Mouse (Mus musculus): Measurements from ENCODE around the gene Fbxw9. TPM values are rescaled to one million over a fixed set of nuclear protein-coding genes. Genes with fewer than 3 reads are reported as not detected.

Gene Fbxw9
- polyA plus RNA-seq, 1 experiment from 2014 or later, result 21.0 TPM

GRCm38 (mm10) chr8:85025098-85025932, 34.5 kb upstream of the Fbxw9 start, which contains the start of gene Asna1:
Gene Asna1 (minus strand): TSS chr8:85025281.
- peak; percentile 85 for ATAC-seq (ENCODE audit: insufficient number of reproducible peaks, low FRiP score, low TSS enrichment, low read depth)
- peaks cover 17% of the 10 kb centered on the region for H3K36me3 ChIP-seq (ENCODE audit: control insufficient read depth, insufficient read depth, low read length)

DNA sequence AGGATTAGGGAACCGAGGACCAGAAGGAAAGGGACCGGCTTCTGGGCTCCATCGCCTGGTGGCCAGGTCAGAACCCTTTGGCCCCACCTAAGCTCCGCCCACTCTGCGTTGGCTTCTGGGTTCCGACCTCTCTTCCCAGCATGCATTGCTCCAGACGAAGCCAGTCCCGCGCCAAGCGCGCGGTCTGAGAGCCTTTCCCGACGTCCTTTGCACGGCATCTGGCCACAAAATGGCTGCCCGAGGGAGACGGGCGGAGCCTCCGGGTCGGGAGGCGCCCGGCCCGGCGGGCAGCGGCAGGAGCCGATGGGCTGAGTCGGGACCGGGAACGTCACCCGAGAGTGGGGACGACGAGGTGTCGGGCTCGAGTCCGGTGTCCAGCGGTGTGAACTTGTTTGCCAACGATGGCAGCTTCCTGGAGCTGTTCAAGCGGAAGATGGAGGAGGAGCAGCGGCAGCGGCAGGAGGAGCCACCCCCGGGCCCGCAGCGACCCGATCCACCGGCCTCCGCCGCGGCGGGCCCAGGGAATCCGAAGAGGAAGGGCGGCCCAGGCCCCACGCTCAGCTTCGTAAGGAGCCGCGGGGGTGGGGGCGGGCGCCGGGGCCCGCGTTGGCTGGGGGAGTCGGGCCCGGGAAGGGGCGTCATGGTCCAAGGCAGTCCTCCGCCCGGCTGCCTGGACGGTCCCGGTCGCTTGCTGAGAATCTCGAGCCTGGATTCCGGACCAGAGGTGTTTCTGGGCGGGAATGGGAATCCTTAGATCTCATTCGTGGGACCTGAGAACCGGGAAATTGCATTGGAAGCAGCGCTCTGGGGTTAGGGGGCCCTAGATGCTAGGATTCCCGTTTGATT, 33.0 kb upstream of the Fbxw9 start, which contains the start of gene Trir:
Gene Trir, plus strand, starts transcription at position 154 of the 846 bp plus-strand sequence.
- ATAC-seq (ENCODE audit: insufficient number of reproducible peaks, low FRiP score, low TSS enrichment, low read depth) (peak; percentile 86), DNase-seq (ENCODE audit: low spot score) (peak; percentile 96)
- no peaks in the 10 kb centered on the region for H3K27me3 ChIP-seq (ENCODE audit: control insufficient read depth, insufficient read depth, low read length)
- H3K9me3 ChIP-seq (ENCODE audit: control insufficient read depth, low read length), result no peaks in the 10 kb centered on the region
- H3K4me2 ChIP-seq (ENCODE audit: low read depth, severe bottlenecking), result peak within 1 kb of the TSS; percentile 81
- peak within 1 kb of the TSS; percentile 99 for H3K4me3 ChIP-seq (ENCODE audit: low read depth, low read length)
- peaks cover 11% of the 10 kb centered on the region; the same call in 1 of the 2 replicates for H3K4me1 ChIP-seq (ENCODE audit: control insufficient read depth, insufficient read depth, low read length)
- H3K36me3 ChIP-seq (ENCODE audit: control insufficient read depth, insufficient read depth, low read length), result peaks cover 23% of the 10 kb centered on the region
- under 1% methylated on average over 75 of the region's 75 CpGs for WGBS
- peak within 1 kb of the TSS; percentile 99 for H3K9ac ChIP-seq (ENCODE audit: low read length)
- peak within 1 kb of the TSS; percentile 82 for H3K27ac ChIP-seq (replicated peaks; ENCODE audit: low read depth, low read length)

More at GRCm38 (mm10) chr8:85025098-85025932, 34.5 kb upstream of the Fbxw9 start, which contains the start of gene Asna1:
- H3K9ac ChIP-seq (ENCODE audit: low read length), result peak within 1 kb of the TSS; percentile 63
- WGBS, result 9% methylated on average over 30 of the region's 30 CpGs
- H3K9me3 ChIP-seq (ENCODE audit: control insufficient read depth, low read length), result no peaks in the 10 kb centered on the region
- no peaks in the 10 kb centered on the region for H3K27me3 ChIP-seq (ENCODE audit: control insufficient read depth, insufficient read depth, low read length)
- H3K4me2 ChIP-seq (ENCODE audit: low read depth, severe bottlenecking), result peak within 1 kb of the TSS; percentile 81
- peak within 1 kb of the TSS; percentile 73 for H3K27ac ChIP-seq (replicated peaks; ENCODE audit: low read depth, low read length)
- peak; percentile 86 for DNase-seq (ENCODE audit: low spot score)
- H3K4me3 ChIP-seq (ENCODE audit: low read depth, low read length), result peak within 1 kb of the TSS; percentile 70
- H3K4me1 ChIP-seq (ENCODE audit: control insufficient read depth, insufficient read depth, low read length), result peaks cover 11% of the 10 kb centered on the region; the same call in 1 of the 2 replicates

GRCm38 (mm10) chr8:85027516-85027855, 32.4 kb upstream of the Fbxw9 start:
- no peak for DNase-seq (ENCODE audit: low spot score)

DNA sequence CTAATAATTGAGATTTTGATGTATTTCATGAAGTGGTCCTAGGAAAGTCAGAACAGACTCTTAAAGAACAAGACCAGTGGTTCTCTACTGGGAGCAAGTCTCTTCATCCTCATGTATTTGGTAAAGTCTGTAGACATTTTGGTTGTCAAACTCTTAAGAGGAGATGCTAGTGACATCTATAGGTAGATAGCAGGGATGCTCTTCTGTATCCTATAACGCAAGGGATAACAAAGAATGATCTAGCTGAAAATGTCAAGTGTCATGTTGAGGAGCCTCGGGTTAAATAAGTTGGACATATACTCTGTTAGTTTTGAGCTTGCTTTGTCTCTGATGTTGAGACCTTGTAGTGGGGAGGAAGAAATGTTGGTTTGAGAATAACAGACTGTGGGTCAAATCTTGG, 31.9 kb upstream of the Fbxw9 start:
- Histone ChIP-seq H3K27ac (replicated peaks; ENCODE audit: low read depth, low read length) (no peak overlapping the region), H3K27me3 (ENCODE audit: control insufficient read depth, insufficient read depth, low read length) (no peaks in the 10 kb centered on the region), H3K9ac (ENCODE audit: low read length) (peak overlapping the region; percentile 34), H3K4me3 (ENCODE audit: low read depth, low read length) (peak overlapping the region; percentile 99), H3K36me3 (ENCODE audit: control insufficient read depth, insufficient read depth, low read length) (peaks cover 22% of the 10 kb centered on the region), H3K4me1 (ENCODE audit: control insufficient read depth, insufficient read depth, low read length) (peaks cover 11% of the 10 kb centered on the region; the same call in 1 of the 2 replicates), H3K9me3 (ENCODE audit: control insufficient read depth, low read length) (no peaks in the 10 kb centered on the region), H3K4me2 (ENCODE audit: low read depth, severe bottlenecking) (peak overlapping the region; percentile 58)
- ATAC-seq (ENCODE audit: insufficient number of reproducible peaks, low FRiP score, low TSS enrichment, low read depth), result no peak
- DNase-seq (ENCODE audit: low spot score), result no peak
- WGBS, result 42% methylated on average over 2 of the region's 2 CpGs

More at GRCm38 (mm10) chr8:85027516-85027855, 32.4 kb upstream of the Fbxw9 start:
- H3K27me3 ChIP-seq (ENCODE audit: control insufficient read depth, insufficient read depth, low read length), result no peaks in the 10 kb centered on the region
- 1% methylated on average over 13 of the region's 13 CpGs for WGBS
- peak overlapping the region; percentile 99 for H3K9ac ChIP-seq (ENCODE audit: low read length)
- ATAC-seq (ENCODE audit: insufficient number of reproducible peaks, low FRiP score, low TSS enrichment, low read depth), result no peak
- no peaks in the 10 kb centered on the region for H3K9me3 ChIP-seq (ENCODE audit: control insufficient read depth, low read length)
- peaks cover 11% of the 10 kb centered on the region; the same call in 1 of the 2 replicates for H3K4me1 ChIP-seq (ENCODE audit: control insufficient read depth, insufficient read depth, low read length)
- H3K4me3 ChIP-seq (ENCODE audit: low read depth, low read length), result peak overlapping the region; percentile 99
- H3K36me3 ChIP-seq (ENCODE audit: control insufficient read depth, insufficient read depth, low read length), result peaks cover 22% of the 10 kb centered on the region
- peak overlapping the region; percentile 58 for H3K4me2 ChIP-seq (ENCODE audit: low read depth, severe bottlenecking)
- H3K27ac ChIP-seq (replicated peaks; ENCODE audit: low read depth, low read length), result peak overlapping the region; percentile 82; the same call in 1 of the 2 replicates

DNA sequence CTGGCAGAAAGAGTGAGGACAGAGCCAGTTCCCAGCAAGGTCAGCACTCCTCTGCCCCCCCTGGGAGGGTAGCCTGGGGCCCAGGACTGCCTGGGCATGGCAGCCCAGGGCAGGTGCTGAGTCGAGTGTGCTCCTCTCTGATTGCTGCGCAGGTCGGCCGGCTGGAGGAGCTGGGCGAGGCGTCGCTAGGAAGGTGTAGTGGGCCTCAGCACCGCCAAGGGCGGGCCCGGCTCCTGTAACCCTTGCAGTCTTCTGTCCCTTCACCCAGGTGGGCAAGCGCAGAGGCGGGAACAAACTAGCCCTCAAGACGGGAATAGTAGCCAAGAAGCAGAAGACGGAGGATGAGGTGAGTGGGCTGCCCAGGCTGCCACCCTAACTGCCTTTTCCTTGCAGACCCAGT, 30.6 kb upstream of the Fbxw9 start:
- no peak for DNase-seq (ENCODE audit: low spot score)
- 93% methylated on average over 14 of the region's 14 CpGs for WGBS
- peaks cover 19% of the 10 kb centered on the region for H3K36me3 ChIP-seq (ENCODE audit: control insufficient read depth, insufficient read depth, low read length)
- no peak overlapping the region for H3K9ac ChIP-seq (ENCODE audit: low read length)
- H3K9me3 ChIP-seq (ENCODE audit: control insufficient read depth, low read length), result no peaks in the 10 kb centered on the region
- no peak overlapping the region for H3K4me3 ChIP-seq (ENCODE audit: low read depth, low read length)
- H3K27ac ChIP-seq (replicated peaks; ENCODE audit: low read depth, low read length), result no peak overlapping the region
- no peaks in the 10 kb centered on the region for H3K27me3 ChIP-seq (ENCODE audit: control insufficient read depth, insufficient read depth, low read length)
- H3K4me2 ChIP-seq (ENCODE audit: low read depth, severe bottlenecking), result no peak overlapping the region; the same call in 1 of the 2 replicates
- peaks cover 9% of the 10 kb centered on the region; the same call in 1 of the 2 replicates for H3K4me1 ChIP-seq (ENCODE audit: control insufficient read depth, insufficient read depth, low read length)
- no peak for ATAC-seq (ENCODE audit: insufficient number of reproducible peaks, low FRiP score, low TSS enrichment, low read depth)

GRCm38 (mm10) chr8:85032622-85033311, 27.1 kb upstream of the Fbxw9 start:
- ATAC-seq (ENCODE audit: insufficient number of reproducible peaks, low FRiP score, low TSS enrichment, low read depth), result no peak
- no peaks in the 10 kb centered on the region for H3K9me3 ChIP-seq (ENCODE audit: control insufficient read depth, low read length)
- H3K9ac ChIP-seq (ENCODE audit: low read length), result no peak overlapping the region
- H3K27ac ChIP-seq (replicated peaks; ENCODE audit: low read depth, low read length), result no peak overlapping the region
- no peak overlapping the region for H3K4me3 ChIP-seq (ENCODE audit: low read depth, low read length)
- H3K36me3 ChIP-seq (ENCODE audit: control insufficient read depth, insufficient read depth, low read length), result peaks cover 19% of the 10 kb centered on the region
- no peak for DNase-seq (ENCODE audit: low spot score)
- H3K4me1 ChIP-seq (ENCODE audit: control insufficient read depth, insufficient read depth, low read length), result peaks cover 14% of the 10 kb centered on the region; the same call in 1 of the 2 replicates
- WGBS, result 85% methylated on average over 4 of the region's 4 CpGs
- H3K4me2 ChIP-seq (ENCODE audit: low read depth, severe bottlenecking), result no peak overlapping the region
- H3K27me3 ChIP-seq (ENCODE audit: control insufficient read depth, insufficient read depth, low read length), result no peaks in the 10 kb centered on the region

DNA sequence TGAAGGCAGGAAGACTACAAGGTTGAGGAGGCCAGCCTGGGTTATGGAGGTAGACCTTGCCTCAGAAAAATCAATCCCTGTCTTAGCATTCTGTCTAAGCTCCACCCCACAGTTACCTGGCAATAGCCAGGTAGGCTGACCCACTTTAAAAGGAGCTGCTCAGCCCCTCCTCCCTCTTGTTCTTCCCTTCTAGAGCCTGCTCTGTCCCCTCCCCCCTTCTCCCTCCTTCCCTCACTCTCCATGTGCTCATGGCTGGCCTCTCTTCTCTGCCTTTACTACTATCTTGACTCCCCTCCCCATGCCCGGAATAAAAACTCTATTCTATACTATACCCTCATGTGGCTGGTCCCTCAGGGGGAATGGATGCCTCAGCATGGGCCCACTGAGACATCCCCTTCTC, 26.0 kb upstream of the Fbxw9 start:
- WGBS, result 62% methylated on average over 1 of the region's 1 CpGs
- ATAC-seq (ENCODE audit: insufficient number of reproducible peaks, low FRiP score, low TSS enrichment, low read depth), result no peak
- H3K9ac ChIP-seq (ENCODE audit: low read length), result no peak overlapping the region
- no peaks in the 10 kb centered on the region for H3K9me3 ChIP-seq (ENCODE audit: control insufficient read depth, low read length)
- no peak overlapping the region for H3K27ac ChIP-seq (replicated peaks; ENCODE audit: low read depth, low read length)
- H3K27me3 ChIP-seq (ENCODE audit: control insufficient read depth, insufficient read depth, low read length), result no peaks in the 10 kb centered on the region
- H3K4me1 ChIP-seq (ENCODE audit: control insufficient read depth, insufficient read depth, low read length), result peaks cover 8% of the 10 kb centered on the region; the same call in 1 of the 2 replicates
- H3K4me3 ChIP-seq (ENCODE audit: low read depth, low read length), result no peak overlapping the region
- DNase-seq (ENCODE audit: low spot score), result no peak
- H3K36me3 ChIP-seq (ENCODE audit: control insufficient read depth, insufficient read depth, low read length), result peaks cover 19% of the 10 kb centered on the region
- H3K4me2 ChIP-seq (ENCODE audit: low read depth, severe bottlenecking), result no peak overlapping the region

Data from limb, embryonic 11.5 days (tissue).